Mouse (Mus musculus): ENCODE results near the gene Tm4sf19.
A peak's percentile ranks its signal among the peaks of the same experiment; 100 is the strongest.
"Not testable (repeated sequence)": the region's sequence is repeated elsewhere in the genome, so short reads cannot be mapped to it uniquely, and the experiment has no call there.

Tm4sf19 gene

GRCm38 (mm10) chr16:32430474-32431046 is 30.3 kb downstream of the Tm4sf19 start, which contains the start of gene Pcyt1a:
Gene Pcyt1a (plus strand): TSS chr16:32430921.
- DNase-seq (ENCODE audit: low spot score): peak; percentile 96

- no peak for DNase-seq (ENCODE audit: low spot score)
Measured at GRCm38 (mm10) chr16:32431047-32431591, 30.8 kb downstream of the Tm4sf19 start.

- no peak for DNase-seq (ENCODE audit: low spot score)
Measured at GRCm38 (mm10) chr16:32431926-32432325, 31.6 kb downstream of the Tm4sf19 start.

GRCm38 (mm10) chr16:32433138-32433537 is 32.8 kb downstream of the Tm4sf19 start:
- DNase-seq (ENCODE audit: low spot score): no peak

GRCm38 (mm10) chr16:32434066-32434465 is 33.8 kb downstream of the Tm4sf19 start:
- no peak for DNase-seq (ENCODE audit: low spot score)

DNA sequence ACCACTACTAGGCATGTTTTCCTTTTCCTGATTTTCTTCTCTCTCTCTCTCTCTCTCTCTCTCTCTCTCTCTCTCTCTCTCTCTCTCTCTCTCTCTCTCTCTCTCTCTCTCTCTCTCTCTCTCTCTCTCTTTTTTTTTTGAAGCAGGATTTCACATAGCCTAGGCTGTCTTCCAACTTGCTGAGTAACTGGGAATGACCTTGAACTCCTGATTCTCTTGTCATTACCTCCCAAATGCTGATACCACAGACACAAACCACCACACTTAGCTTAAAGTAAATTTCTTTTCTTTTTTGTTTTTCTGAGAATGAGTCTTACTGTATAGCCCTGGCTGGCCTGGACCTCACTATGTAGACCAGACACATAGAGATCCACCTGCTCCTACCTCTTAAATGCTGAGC is 34.4 kb downstream of the Tm4sf19 start:
- DNase-seq (ENCODE audit: low spot score): no peak

DNA sequence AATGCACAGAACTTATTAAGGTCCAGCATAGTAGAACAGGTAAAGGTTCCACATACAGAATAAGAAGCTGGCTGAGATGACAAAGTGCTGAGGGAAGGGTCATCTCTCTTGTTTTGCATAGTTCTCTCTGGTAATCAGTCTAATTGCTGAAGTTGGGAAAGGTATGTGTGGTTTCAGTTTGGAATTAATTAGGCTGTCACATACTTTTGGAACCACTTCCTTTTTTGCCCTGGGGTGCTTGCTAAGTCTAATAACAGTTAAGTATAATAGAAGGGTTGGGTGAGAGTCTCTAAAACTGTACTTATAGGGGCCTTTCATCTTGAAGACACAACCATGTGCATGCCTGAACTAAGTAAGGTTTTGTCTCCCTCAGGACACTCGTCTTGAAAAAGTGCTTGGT is 36.4 kb downstream of the Tm4sf19 start:
- DNase-seq (ENCODE audit: low spot score): no peak

DNA sequence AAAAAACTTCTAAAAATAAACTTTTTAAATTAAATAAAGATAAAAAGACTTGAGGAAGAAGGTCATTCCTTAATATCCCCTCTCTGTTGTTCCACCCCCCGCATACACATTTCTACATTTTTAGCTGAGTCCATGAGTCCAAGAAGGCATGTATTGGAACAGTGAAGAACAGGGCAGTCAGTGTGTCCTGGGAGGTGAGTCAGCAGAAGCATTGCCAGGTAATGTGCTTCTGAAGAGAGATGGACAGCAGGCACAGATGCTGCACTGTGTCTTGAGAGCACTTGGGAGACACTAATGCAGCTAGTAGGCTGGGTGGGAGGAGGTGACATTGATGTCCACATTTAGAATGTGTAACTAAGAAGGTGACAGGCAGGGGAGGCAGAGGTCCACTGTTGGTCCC is 37.0 kb downstream of the Tm4sf19 start:
- DNase-seq (ENCODE audit: low spot score): no peak

DNA sequence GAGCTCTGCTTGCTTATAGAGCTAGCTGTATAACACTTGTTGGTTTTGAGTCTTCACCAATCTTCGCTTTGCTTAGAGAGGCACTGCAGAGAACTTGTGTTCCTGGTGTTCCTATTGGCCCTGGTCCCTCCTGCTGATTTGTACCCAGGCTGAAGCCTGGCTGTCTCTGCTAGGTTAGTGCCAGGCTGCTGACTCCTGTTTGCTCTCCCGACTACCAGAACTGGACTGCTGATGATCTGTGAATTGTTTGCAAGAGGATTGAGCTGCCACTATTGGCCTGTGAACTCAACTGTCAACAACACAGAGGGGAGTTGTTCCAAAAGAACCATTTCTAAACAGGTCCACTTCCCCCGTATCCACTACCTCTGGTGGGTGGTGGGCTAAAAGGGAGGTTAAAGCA is 41.1 kb downstream of the Tm4sf19 start:
- no peak for DNase-seq (ENCODE audit: low spot score)

DNA sequence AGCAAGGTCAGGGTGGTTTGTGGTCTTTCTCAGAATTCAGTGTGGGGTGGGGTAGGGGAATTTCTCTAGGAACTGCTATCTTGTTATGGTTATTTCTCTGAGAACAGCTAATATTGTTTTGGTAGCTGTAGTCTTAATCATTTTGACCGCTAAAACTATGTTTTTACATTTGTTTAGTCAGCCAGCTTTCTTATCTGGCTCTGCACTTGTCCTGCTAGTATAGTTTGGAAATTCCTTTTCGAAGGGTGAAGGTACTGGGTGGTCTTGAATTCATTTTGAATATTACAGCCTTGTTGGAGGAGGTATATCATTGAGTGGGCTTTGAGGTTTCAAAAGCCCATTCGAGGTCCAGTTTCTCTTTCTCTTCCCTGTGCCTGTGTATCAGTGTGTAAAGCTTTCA is 44.3 kb downstream of the Tm4sf19 start:
- not testable (repeated sequence) for DNase-seq (ENCODE audit: low spot score)

- no peak for DNase-seq (ENCODE audit: low spot score)
Measured at GRCm38 (mm10) chr16:32445558-32445957, 45.3 kb downstream of the Tm4sf19 start.

DNA sequence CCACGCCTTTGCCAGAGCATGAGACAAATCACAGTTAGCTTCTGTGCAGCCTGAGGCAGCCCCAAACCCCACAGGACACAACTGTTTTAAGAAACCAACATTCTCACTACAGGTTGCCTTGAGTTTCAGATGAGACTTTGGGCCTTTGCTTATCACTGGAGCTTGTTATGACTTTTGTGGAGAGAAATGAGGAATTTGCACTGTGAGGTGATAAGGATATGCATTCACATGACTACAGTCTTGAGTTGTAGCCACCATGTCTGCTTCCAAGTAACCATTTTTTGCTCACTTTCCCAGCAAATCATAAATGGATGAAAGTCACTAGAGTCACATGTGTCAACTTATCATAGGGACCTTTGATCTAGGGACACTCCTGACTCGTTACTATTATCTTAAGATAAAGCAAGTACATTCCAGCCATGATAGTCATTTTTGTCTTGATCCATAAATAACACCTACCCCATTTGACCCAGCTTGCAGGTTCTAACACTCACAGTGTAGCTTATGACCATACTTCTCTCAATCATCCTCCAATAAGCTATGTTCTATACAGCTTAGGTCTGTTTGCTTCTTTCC is 46.3 kb downstream of the Tm4sf19 start:
- DNase-seq (ENCODE audit: low spot score): no peak

- no peak for DNase-seq (ENCODE audit: low spot score)
Measured at GRCm38 (mm10) chr16:32449665-32450064, 49.4 kb downstream of the Tm4sf19 start.

- DNase-seq (ENCODE audit: low spot score): no peak
Measured at GRCm38 (mm10) chr16:32450133-32450532, 49.8 kb downstream of the Tm4sf19 start.

- no peak for DNase-seq (ENCODE audit: low spot score)
Measured at GRCm38 (mm10) chr16:32453102-32453501, 52.8 kb downstream of the Tm4sf19 start.

DNA sequence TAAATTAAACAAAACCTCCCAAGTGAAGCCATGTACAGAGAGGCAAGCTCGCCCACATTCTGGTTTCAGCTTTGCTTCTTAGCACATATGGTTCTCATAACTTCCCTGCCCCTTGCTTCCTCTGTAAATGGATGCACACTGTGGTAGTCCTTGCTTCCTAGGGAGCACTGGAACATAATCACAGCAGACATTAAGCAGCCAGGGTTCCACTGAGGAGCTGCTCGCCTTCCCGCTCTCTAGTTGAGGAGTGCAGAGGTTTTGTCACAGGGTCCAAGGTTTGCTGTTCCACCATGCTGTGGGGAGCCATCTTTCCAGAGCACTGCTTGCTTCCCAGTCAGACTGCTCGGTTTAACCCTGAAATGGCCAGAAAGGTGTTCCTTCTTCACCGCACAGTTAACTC is 54.3 kb downstream of the Tm4sf19 start:
- no peak for DNase-seq (ENCODE audit: low spot score)

GRCm38 (mm10) chr16:32456086-32456485 is 55.8 kb downstream of the Tm4sf19 start:
- DNase-seq (ENCODE audit: low spot score): no peak

- no peak for DNase-seq (ENCODE audit: low spot score)
Measured at GRCm38 (mm10) chr16:32456761-32457160, 56.5 kb downstream of the Tm4sf19 start.
